Mouse (Mus musculus) stomach, postnatal 0 days (tissue): ENCODE results near the gene Dlgap4. TPM values are rescaled to one million over a fixed set of nuclear protein-coding genes. Genes with fewer than 3 reads are reported as not detected.
A peak's percentile ranks its signal among the peaks of the same experiment; 100 is the strongest.

Experiments used
- ATAC-seq: fragments of 200-750 bp; cut with Nextera tagmentation; 2 replicates; pipeline ENCODE4 v1.8.0; 2017; ENCODE audit not compliant: low FRiP score, low TSS enrichment
- DNase-seq: peaks from one replicate; pipeline ENCODE4 v3.0.0-alpha.2; 2016; ENCODE audit warnings: low spot score
- H3K27ac ChIP-seq: fragments of 300-500 bp; sonication (generic); replicated peaks from 2 replicates; pipeline ENCODE4 v1.5.1; 2014; ENCODE audit warnings: mild to moderate bottlenecking, control low read depth
- H3K27me3 ChIP-seq: fragments of 300-500 bp; sonication (generic); 2 replicates; pipeline ENCODE4 v1.6.1; 2014; ENCODE audit warnings: low read length; ENCODE audit not compliant: control insufficient read depth, insufficient read depth
- H3K36me3 ChIP-seq: fragments of 300-500 bp; sonication (generic); 2 replicates; pipeline ENCODE4 v1.6.1; 2014; ENCODE audit warnings: low read length, mixed read lengths; ENCODE audit not compliant: control insufficient read depth, insufficient read depth
- H3K4me1 ChIP-seq: fragments of 300-500 bp; sonication (generic); replicated peaks from 2 replicates; pipeline ENCODE4 v1.6.1; 2014; ENCODE audit warnings: antibody characterized with exemption; ENCODE audit not compliant: control insufficient read depth, insufficient read depth
- H3K4me2 ChIP-seq: fragments of 300-500 bp; sonication (generic); replicated peaks from 2 replicates; pipeline ENCODE4 v1.6.1; 2014; ENCODE audit warnings: low read depth, mild to moderate bottlenecking, control low read depth, moderate library complexity
- H3K4me3 ChIP-seq: fragments of 300-500 bp; sonication (generic); 2 replicates; pipeline ENCODE4 v1.5.1; 2014; ENCODE audit warnings: low read depth, low read length, control low read depth
- H3K9ac ChIP-seq: fragments of 300-500 bp; sonication (generic); 2 replicates; pipeline ENCODE4 v1.6.1; 2014; ENCODE audit warnings: mild to moderate bottlenecking, low read length, control low read depth, mixed read lengths
- H3K9me3 ChIP-seq: fragments of 300-500 bp; sonication (generic); 2 replicates; pipeline ENCODE4 v1.6.1; 2016; ENCODE audit warnings: low read length; ENCODE audit not compliant: control insufficient read depth
- CTCF ChIP-seq: IDR thresholded peaks from 2 replicates; pipeline ENCODE4 v1.5.1; 2016; ENCODE audit warnings: antibody characterized with exemption, low read depth, mild to moderate bottlenecking, moderate library complexity
- EP300 ChIP-seq: optimal IDR thresholded peaks from 2 replicates; pipeline ENCODE3; 2016; ENCODE audit warnings: antibody characterized with exemption
- WGBS: fragments of 180-500 bp; shearing (Covaris S2); extraction: QIAGEN DNeasy Blood & Tissue Kit; methylation state at CpG from one replicate; pipeline ENCODE4 v1.1.7; 2014; 5-methylcytosine and 5-hydroxymethylcytosine counted together
- polyA plus RNA-seq: library from polyadenylated mRNA; unstranded; fragments of >200 nt; fragmentation: Nextera tagmentation; extraction: Ambion mirVana; gene quantifications from 2 replicates; pipeline ENCODE4 v1.2.1, GENCODE M21; 2015

Gene Dlgap4
- polyA plus RNA-seq, 1 experiment from 2014 or later = 50.7 TPM

- peak overlapping the region; percentile 32 for H3K9ac ChIP-seq
- peak overlapping the region; percentile 89 for H3K27ac ChIP-seq
- H3K4me1 ChIP-seq = peaks cover 19% of the 10 kb centered on the region
- WGBS = 31% methylated on average over 9 of the region's 10 CpGs
- no peaks in the 10 kb centered on the region for H3K27me3 ChIP-seq
- H3K4me2 ChIP-seq = peak overlapping the region; percentile 47
- no peaks in the 10 kb centered on the region for H3K36me3 ChIP-seq
- no peak for TF ChIP-seq EP300
- TF ChIP-seq CTCF = no peak
- ATAC-seq = peak; percentile 57
- H3K9me3 ChIP-seq = no peaks in the 10 kb centered on the region
- DNase-seq = peak; percentile 63
- 0 out of 2 replicates have a peak overlapping the region, but pooled peaks have one; percentile 3 for H3K4me3 ChIP-seq
Measured at GRCm38 (mm10) chr2:156729537-156730469, 116.3 kb downstream of the Dlgap4 start.

- Histone ChIP-seq H3K4me3 (peak overlapping the region; percentile 3; the same call in 1 of the 2 replicates), H3K9ac (peak overlapping the region; percentile 32), H3K4me2 (peak overlapping the region; percentile 47), H3K36me3 (no peaks in the 10 kb centered on the region), H3K9me3 (no peaks in the 10 kb centered on the region), H3K4me1 (peaks cover 16% of the 10 kb centered on the region), H3K27ac (peak overlapping the region; percentile 89), H3K27me3 (no peaks in the 10 kb centered on the region)
- TF ChIP-seq EP300 = no peak
- no peak for TF ChIP-seq CTCF
- peak; percentile 68 for DNase-seq
- WGBS = 53% methylated on average over 12 of the region's 12 CpGs
- 0 out of 2 replicates have a peak, but pooled peaks have one; percentile 17 for ATAC-seq
Measured at GRCm38 (mm10) chr2:156730501-156730921, 117.0 kb downstream of the Dlgap4 start.

- Histone ChIP-seq H3K4me3 (no peak overlapping the region), H3K9me3 (no peaks in the 10 kb centered on the region), H3K4me1 (peaks cover 15% of the 10 kb centered on the region), H3K36me3 (no peaks in the 10 kb centered on the region), H3K27me3 (no peaks in the 10 kb centered on the region), H3K27ac (peak overlapping the region; percentile 89), H3K4me2 (no peak overlapping the region), H3K9ac (no peak overlapping the region)
- ATAC-seq = peak; percentile 51
- no peak for TF ChIP-seq CTCF
- DNase-seq = peak; percentile 23
Measured at GRCm38 (mm10) chr2:156731592-156731991, 118.1 kb downstream of the Dlgap4 start.

GRCm38 (mm10) chr2:156732109-156732508 is 118.6 kb downstream of the Dlgap4 start:
- Histone ChIP-seq H3K4me3 (no peak overlapping the region), H3K9ac (no peak overlapping the region; the same call in 1 of the 2 replicates), H3K9me3 (no peaks in the 10 kb centered on the region), H3K36me3 (no peaks in the 10 kb centered on the region), H3K27me3 (no peaks in the 10 kb centered on the region), H3K4me1 (peaks cover 10% of the 10 kb centered on the region), H3K27ac (peak overlapping the region; percentile 89), H3K4me2 (no peak overlapping the region)
- no peak for TF ChIP-seq CTCF
- TF ChIP-seq EP300 = no peak
- DNase-seq (peak; percentile 86), ATAC-seq (peak; percentile 89)
- 35% methylated on average over 6 of the region's 6 CpGs for WGBS

GRCm38 (mm10) chr2:156735761-156736335 is 122.3 kb downstream of the Dlgap4 start:
- 69% methylated on average over 3 of the region's 3 CpGs for WGBS
- H3K4me1 ChIP-seq = peaks cover 12% of the 10 kb centered on the region; the same call in 1 of the 2 replicates
- no peak overlapping the region for H3K27ac ChIP-seq
- no peak overlapping the region for H3K9ac ChIP-seq
- TF ChIP-seq CTCF (no peak), EP300 (no peak)
- H3K4me2 ChIP-seq = no peak overlapping the region
- DNase-seq (no peak), ATAC-seq (no peak)
- no peaks in the 10 kb centered on the region for H3K27me3 ChIP-seq
- H3K4me3 ChIP-seq = no peak overlapping the region
- H3K9me3 ChIP-seq = no peaks in the 10 kb centered on the region
- H3K36me3 ChIP-seq = no peaks in the 10 kb centered on the region
